Mouse (Mus musculus) embryonic stem cell, embryonic (primary cell): ENCODE measurements at regions not wholly inside any gene's neighbourhood (a gene's known extent, or its start where the extent isn't known, plus 50 kb on each side); places are given as distances from the start of the nearest gene placed in this dataset.

Experiments used
- CTCF ChIA-PET, 4 experiments: fragments of 300-600 bp in 2 of 4; fragments of 350-600 bp in 2 of 4; sonication (Branson Sonifier 250); formaldehyde crosslinking; loops; one replicate each; lab custom pipeline; 2022; ENCODE audit warnings: inconsistent platforms in 2 of 4; lab: Charles Lee
- POLR2A ChIA-PET, 4 experiments: fragments of 300-600 bp in 2 of 4; fragments of 350-600 bp in 2 of 4; sonication (Branson Sonifier 250); formaldehyde crosslinking; loops; one replicate each; lab custom pipeline; 2022; ENCODE audit warnings: antibody characterized with exemption in 4 of 4, inconsistent platforms in 1 of 4; lab: Charles Lee

GRCm38 (mm10) chr12:82520840-82521239 lies 67.3 kb upstream of the Rgs6 start:
- POLR2A ChIA-PET = no interaction called here
- CTCF ChIA-PET = no interaction called here

GRCm38 (mm10) chr12:82524987-82525386 lies 63.1 kb upstream of the Rgs6 start:
- POLR2A ChIA-PET = no interaction called here
- CTCF ChIA-PET = interaction anchor here in 1 of 4 experiments (1.1 kb wide), 1 partner anchor 493 kb away, joined by 3 read pairs; no protein-coding TSS in a partner anchor
